Comparison of ENCODE assay signal across 8 mouse cellular contexts in the genomic region with DNA sequence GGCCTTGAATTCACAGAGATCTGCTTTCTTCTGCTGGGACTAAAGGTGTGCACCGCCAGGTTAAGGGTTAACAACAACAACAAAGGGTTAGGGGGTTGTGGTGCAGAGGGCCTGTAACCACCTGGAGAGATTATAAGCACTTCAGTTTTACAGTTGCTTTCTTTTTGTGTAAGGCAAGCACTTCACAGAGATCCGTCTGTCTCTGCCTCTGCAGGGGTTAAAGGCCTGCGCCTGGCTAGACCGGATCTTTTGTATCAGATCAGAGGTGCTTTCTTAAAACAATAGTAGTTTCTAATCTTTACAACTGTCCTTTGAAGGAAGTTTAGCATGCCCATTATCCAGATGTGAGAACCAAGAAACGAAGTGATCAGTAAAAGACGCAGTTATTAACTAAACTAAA. TPM values are rescaled to one million over a fixed set of nuclear protein-coding genes. Genes with fewer than 3 reads are reported as not detected.
DNase-seq lines count a peak whose midpoint lies in the region; ATAC-seq and TF ChIP-seq lines count a peak whose summit lies in the region.

No protein-coding gene starts in this region.

- ATAC-seq in heart, embryonic 16.5 days (replicated peaks; ENCODE audit: extremely low read depth, insufficient read depth, low FRiP score), result no peak
- peak; percentile 29; the same call in 1 of the 2 replicates for ATAC-seq in hindbrain, embryonic 15.5 days (ENCODE audit: low FRiP score, low read depth)
- ATAC-seq in megakaryocyte-erythroid progenitor cell, adult 5-6 weeks (replicated peaks; ENCODE audit: low FRiP score, low TSS enrichment, poor library complexity, severe bottlenecking), result no peak

- H3K27ac ChIP-seq in heart, embryonic 16.5 days (ENCODE audit: low read length), result peak overlapping the region; percentile 67; the same call in 1 of the 2 replicates
- H3K27ac ChIP-seq in hindbrain, embryonic 15.5 days (replicated peaks), result 0 out of 2 replicates have a peak overlapping the region, but pooled peaks have one; percentile 70

- no peak for TF ChIP-seq POLR2A in myocyte (IDR thresholded peaks at IDR 0.05; ENCODE audit: insufficient read length, low read depth)

- peak overlapping the region; percentile 68 for H3K4me2 ChIP-seq in heart, embryonic 16.5 days (ENCODE audit: low read depth, low read length)
- peak overlapping the region; percentile 58 for H3K4me2 ChIP-seq in hindbrain, embryonic 15.5 days
- peak overlapping the region; percentile 55 for H3K4me2 ChIP-seq in myocyte (ENCODE audit: low read depth)

- H3K79me2 ChIP-seq in myocyte (ENCODE audit: control insufficient read depth, insufficient read depth), result no peaks in the 10 kb centered on the region

- no peaks in the 10 kb centered on the region; the same call in 1 of the 2 replicates for H3K27me3 ChIP-seq in heart, embryonic 16.5 days (ENCODE audit: control insufficient read depth, insufficient read depth, low read length)
- no peaks in the 10 kb centered on the region for H3K27me3 ChIP-seq in hindbrain, embryonic 15.5 days
- H3K27me3 ChIP-seq in myocyte (ENCODE audit: control insufficient read depth, insufficient read depth, insufficient read length), result no peaks in the 10 kb centered on the region

- peaks cover 6% of the 10 kb centered on the region; the same call in 1 of the 2 replicates for H3K36me3 ChIP-seq in heart, embryonic 16.5 days (ENCODE audit: control insufficient read depth, insufficient read depth)
- H3K36me3 ChIP-seq in hindbrain, embryonic 15.5 days, result no peaks in the 10 kb centered on the region
- no peaks in the 10 kb centered on the region for H3K36me3 ChIP-seq in myocyte (ENCODE audit: control insufficient read depth, insufficient read depth)

- H3ac ChIP-seq in myocyte (ENCODE audit: control insufficient read depth, insufficient read length), result no peak overlapping the region

- no peaks in the 10 kb centered on the region for H3K4me1 ChIP-seq in heart, embryonic 16.5 days (ENCODE audit: control insufficient read depth, insufficient read depth, low read length)
- H3K4me1 ChIP-seq in hindbrain, embryonic 15.5 days (replicated peaks), result peaks cover 13% of the 10 kb centered on the region; the same call in 1 of the 2 replicates

- H3K9me3 ChIP-seq in heart, embryonic 16.5 days (replicated peaks; ENCODE audit: control insufficient read depth, low read length), result no peaks in the 10 kb centered on the region
- H3K9me3 ChIP-seq in hindbrain, embryonic 15.5 days, result no peaks in the 10 kb centered on the region

- WGBS in heart, embryonic 16.5 days, result 28% methylated on average over 6 of the region's 6 CpGs
- WGBS in hindbrain, embryonic 15.5 days, result 24% methylated on average over 6 of the region's 6 CpGs

- peak overlapping the region; percentile 62 for H3K9ac ChIP-seq in heart, embryonic 16.5 days (ENCODE audit: low read length)
- H3K9ac ChIP-seq in hindbrain, embryonic 15.5 days, result 0 out of 2 replicates have a peak overlapping the region, but pooled peaks have one; percentile 27

- DNase-seq in heart, adult 8-10 months (ENCODE audit: low spot score), result no peak
- peak; percentile 41 for DNase-seq in T-cell, adult 2 months (ENCODE audit: low spot score)
- DNase-seq in frontal cortex, postnatal 10 days (ENCODE audit: low spot score in 2 of 2), result no peak
- no peak for DNase-seq in urinary bladder, postnatal 4 days (ENCODE audit: low spot score in 2 of 2)

- H3K4me3 ChIP-seq in heart, embryonic 16.5 days (ENCODE audit: low read length), result peak overlapping the region; percentile 72
- H3K4me3 ChIP-seq in hindbrain, embryonic 15.5 days, result peak overlapping the region; percentile 58
- peak overlapping the region; percentile 46 for H3K4me3 ChIP-seq in myocyte

TF ChIP-seq in myocyte, 11 proteins besides CTCF, POLR2A, EP300 and RAD21:
- TF ChIP-seq CEBPB (IDR thresholded peaks at IDR 0.05; ENCODE audit: insufficient read depth, poor library complexity, severe bottlenecking) (no peak), MAX (IDR thresholded peaks at IDR 0.05; ENCODE audit: low read depth) (no peak), POLR2AphosphoS2 (IDR thresholded peaks at IDR 0.05; ENCODE audit: insufficient read length, low read depth) (no peak), MYOD1 (IDR thresholded peaks at IDR 0.05; ENCODE audit: control insufficient read depth in 1 of 3, insufficient read length in 2 of 3, low read depth in 2 of 3) (no peak), MYOG (IDR thresholded peaks at IDR 0.05; ENCODE audit: control insufficient read depth in 1 of 3, insufficient read depth in 1 of 3, insufficient read length in 2 of 3, low read depth in 2 of 3) (no peak), USF1 (IDR thresholded peaks at IDR 0.05; ENCODE audit: low read depth) (no peak), REST (IDR thresholded peaks at IDR 0.05; ENCODE audit: insufficient read depth, insufficient read length) (no peak), SRF (IDR thresholded peaks at IDR 0.05; ENCODE audit: control insufficient read depth, insufficient read length, low read depth) (no peak), TCF3 (IDR thresholded peaks at IDR 0.05; ENCODE audit: insufficient read length, low read depth) (no peak), E2F4 (IDR thresholded peaks at IDR 0.05; ENCODE audit: insufficient read depth) (no peak), TCF12 (IDR thresholded peaks at IDR 0.05; ENCODE audit: insufficient read depth, poor library complexity, severe bottlenecking) (no peak)

RNA-seq across cellular contexts. Expression of a gene that starts 0.4 kb away (rescaled TPM):
- 18.9 and 25.2 TPM in 2 replicates for polyA plus RNA-seq in heart, embryonic 16.5 days (2015; fragmentation: Nextera tagmentation; extraction: Ambion mirVana)
- 10 to 100 TPM; 15.7 to 20.3 (median 19.5) TPM for total RNA-seq in heart, adult 8-10 months (2022)
- polyA plus RNA-seq in hindbrain, embryonic 15.5 days (2015; fragmentation: Nextera tagmentation; extraction: Ambion mirVana), result 26.4 and 26.9 TPM in 2 replicates
- 29.6 TPM for polyA plus RNA-seq in myocyte (2012; fragmentation: generic; extraction: Trizol)
- 71.6 and 80.7 TPM in 2 replicates for total RNA-seq in megakaryocyte-erythroid progenitor cell, adult 5-6 weeks (2014; fragmentation: Nextera tagmentation)
- total RNA-seq in megakaryocyte-erythroid progenitor cell, adult 5-6 weeks (2017), result 33.1 and 34.7 TPM in 2 replicates

RNA-seq across cellular contexts. Expression of a gene that starts 4.6 kb away (rescaled TPM):
- polyA plus RNA-seq in heart, embryonic 16.5 days (2015; fragmentation: Nextera tagmentation; extraction: Ambion mirVana), result not detected in 2 replicates
- not detected for total RNA-seq in heart, adult 8-10 months (2022)
- not detected in 2 replicates for polyA plus RNA-seq in hindbrain, embryonic 15.5 days (2015; fragmentation: Nextera tagmentation; extraction: Ambion mirVana)
- not detected for polyA plus RNA-seq in myocyte (2012; fragmentation: generic; extraction: Trizol)
- total RNA-seq in megakaryocyte-erythroid progenitor cell, adult 5-6 weeks (2014; fragmentation: Nextera tagmentation), result not detected in 2 replicates
- not detected in 2 replicates for total RNA-seq in megakaryocyte-erythroid progenitor cell, adult 5-6 weeks (2017)

RNA-seq across cellular contexts. Expression of a gene that starts 5.4 kb away (rescaled TPM):
- 28.9 and 43.8 TPM in 2 replicates for polyA plus RNA-seq in heart, embryonic 16.5 days (2015; fragmentation: Nextera tagmentation; extraction: Ambion mirVana)
- total RNA-seq in heart, adult 8-10 months (2022), result 10 to 100 TPM in 2 of 4 experiments, 1 to 10 TPM in 2; 7.0 to 10.2 (median 9.4) TPM
- polyA plus RNA-seq in hindbrain, embryonic 15.5 days (2015; fragmentation: Nextera tagmentation; extraction: Ambion mirVana), result 6.4 TPM in 2 replicates
- 4.5 TPM for polyA plus RNA-seq in myocyte (2012; fragmentation: generic; extraction: Trizol)
- total RNA-seq in megakaryocyte-erythroid progenitor cell, adult 5-6 weeks (2014; fragmentation: Nextera tagmentation), result 24.2 and 39.3 TPM in 2 replicates
- 18.4 and 41.4 TPM in 2 replicates for total RNA-seq in megakaryocyte-erythroid progenitor cell, adult 5-6 weeks (2017)

RNA-seq across cellular contexts. Expression of a gene that starts 9.6 kb away (rescaled TPM):
- polyA plus RNA-seq in heart, embryonic 16.5 days (2015; fragmentation: Nextera tagmentation; extraction: Ambion mirVana), result 0.33 TPM in 1 of 2 replicates, not detected in the other
- not detected for total RNA-seq in heart, adult 8-10 months (2022)
- 0.21 TPM in 1 of 2 replicates, not detected in the other for polyA plus RNA-seq in hindbrain, embryonic 15.5 days (2015; fragmentation: Nextera tagmentation; extraction: Ambion mirVana)
- not detected for polyA plus RNA-seq in myocyte (2012; fragmentation: generic; extraction: Trizol)
- 1.3 TPM in 1 of 2 replicates, not detected in the other for total RNA-seq in megakaryocyte-erythroid progenitor cell, adult 5-6 weeks (2014; fragmentation: Nextera tagmentation)
- total RNA-seq in megakaryocyte-erythroid progenitor cell, adult 5-6 weeks (2017), result 2.4 TPM in 1 of 2 replicates, not detected in the other

RNA-seq across cellular contexts. Expression of a gene that starts 19.1 kb away (rescaled TPM):
- 1.7 TPM in 2 replicates for polyA plus RNA-seq in heart, embryonic 16.5 days (2015; fragmentation: Nextera tagmentation; extraction: Ambion mirVana)
- total RNA-seq in heart, adult 8-10 months (2022), result 10 to 100 TPM; 59.7 to 68.9 (median 64.1) TPM
- polyA plus RNA-seq in hindbrain, embryonic 15.5 days (2015; fragmentation: Nextera tagmentation; extraction: Ambion mirVana), result 0.85 and 1.0 TPM in 2 replicates
- polyA plus RNA-seq in myocyte (2012; fragmentation: generic; extraction: Trizol), result 20.0 TPM
- total RNA-seq in megakaryocyte-erythroid progenitor cell, adult 5-6 weeks (2014; fragmentation: Nextera tagmentation), result 9.8 and 12.6 TPM in 2 replicates
- 11.2 and 11.5 TPM in 2 replicates for total RNA-seq in megakaryocyte-erythroid progenitor cell, adult 5-6 weeks (2017)
